Mouse (Mus musculus) embryonic fibroblast, embryonic 13.5 days (primary cell): Measurements from ENCODE around the gene Pknox2.
A peak's percentile ranks its signal among the peaks of the same experiment; 100 is the strongest.

Experiments used
- CTCF ChIP-seq: IDR thresholded peaks from 2 replicates; pipeline ENCODE4 v1.5.1; 2011; ENCODE audit warnings: mild to moderate bottlenecking, control low read depth, low read length, moderate library complexity, borderline replicate concordance; ENCODE audit not compliant: insufficient read depth
- POLR2A ChIP-seq: IDR thresholded peaks from 2 replicates; pipeline ENCODE4 v1.6.1; 2011; ENCODE audit warnings: low read depth, mild to moderate bottlenecking, control low read depth, low read length, moderate library complexity

DNA sequence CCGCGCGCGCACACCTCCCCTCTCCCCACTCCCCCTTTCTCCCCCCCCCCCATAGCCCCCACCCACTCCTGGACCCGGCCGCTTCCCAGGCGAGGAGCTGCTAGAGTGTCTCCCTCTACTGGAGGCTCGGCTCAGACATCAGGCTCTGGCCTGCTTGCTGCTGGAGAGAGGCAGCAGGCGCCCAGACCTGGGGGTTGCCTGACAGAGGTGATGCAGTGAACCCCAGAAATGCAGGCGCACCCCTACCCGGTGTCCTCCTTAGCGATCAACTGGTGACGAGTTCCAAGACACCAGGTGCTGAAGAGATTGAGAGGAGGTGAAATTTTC is at the start of gene Pknox2:
- TF ChIP-seq CTCF, result peak; percentile 70; the same call in 1 of the 2 replicates
- no peak for TF ChIP-seq POLR2A
